Mouse (Mus musculus): ENCODE data around the gene Capza2.

- TF ChIP-seq POLR2A (IDR thresholded peaks at IDR 0.05; ENCODE audit: borderline replicate concordance, extremely low read depth, insufficient read depth, insufficient read length, poor library complexity, severe bottlenecking) (no peak), CTCF (IDR thresholded peaks at IDR 0.05; ENCODE audit: borderline replicate concordance, extremely low read depth, insufficient read depth, insufficient read length) (no peak)
Measured at GRCm38 (mm10) chr6:17692647-17693046, 56.6 kb downstream of the Capza2 start, which contains the start of gene St7.

Measured in brain, embryonic 14.5 days (tissue).